Mouse (Mus musculus): Measurements from ENCODE around the gene Marc1.

Marc1 gene

DNA sequence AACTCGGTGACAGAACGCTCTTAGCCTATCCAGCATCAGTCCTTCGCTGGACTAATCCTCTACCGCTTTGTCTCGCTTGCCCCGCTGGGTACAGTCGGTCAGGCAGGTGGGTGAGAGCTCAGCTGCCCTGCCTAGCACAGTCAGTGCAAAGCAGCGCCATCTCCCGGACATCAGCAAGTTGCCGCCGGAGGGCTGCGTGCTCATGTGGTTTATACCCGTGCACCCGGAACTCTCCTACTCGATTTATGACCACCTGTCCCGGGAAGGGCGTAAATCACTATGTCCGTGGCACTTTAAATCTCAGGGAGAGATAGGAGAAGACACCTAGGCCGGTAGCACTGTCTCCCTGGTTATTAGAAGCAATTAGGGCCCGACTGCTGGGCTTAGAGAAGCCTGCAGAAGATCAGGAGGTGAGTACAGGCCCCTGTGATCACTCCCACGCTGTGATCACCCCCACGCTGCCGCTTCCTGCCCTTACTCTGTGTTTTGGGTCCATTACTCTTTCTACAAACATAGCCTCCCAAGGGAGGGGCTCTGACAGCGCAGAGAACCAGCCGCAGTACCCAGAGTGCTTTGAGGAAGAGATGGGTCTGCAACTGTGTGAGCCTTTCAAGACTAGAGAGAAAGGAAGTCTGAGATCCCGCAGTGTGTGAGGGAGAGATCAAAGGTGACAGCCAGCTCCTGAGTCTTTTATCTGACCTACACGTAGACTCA, 17.8 kb downstream of the Marc1 start:
- no peaks in the 10 kb centered on the region for H3K36me3 ChIP-seq (ENCODE audit: control insufficient read depth, insufficient read depth, low read length, poor library complexity, severe bottlenecking)
- peak; percentile 83 for DNase-seq (ENCODE audit: low read depth, low spot score)
- H3K27me3 ChIP-seq (ENCODE audit: control insufficient read depth, insufficient read depth, low read length, poor library complexity, severe bottlenecking): no peaks in the 10 kb centered on the region

DNA sequence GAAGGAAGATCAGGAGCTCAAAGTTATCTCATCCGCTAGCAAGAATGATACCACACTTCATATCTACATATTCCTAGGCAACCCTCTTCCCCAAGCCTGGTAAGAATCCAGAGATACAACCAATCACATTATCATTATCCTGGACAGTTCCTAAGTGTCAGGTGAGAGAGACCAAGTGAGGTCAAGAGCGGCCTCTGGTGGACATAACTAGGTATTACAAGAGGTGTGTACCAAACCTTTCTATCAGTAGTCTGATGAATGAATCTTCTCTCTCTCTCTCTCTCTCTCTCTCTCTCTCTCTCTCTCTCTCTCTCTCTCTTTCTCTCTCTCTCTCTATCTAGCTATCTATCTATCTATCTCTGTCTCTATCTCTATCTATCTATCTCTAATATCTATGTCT, 20.0 kb downstream of the Marc1 start:
- DNase-seq (ENCODE audit: low read depth, low spot score): peak; percentile 78
- H3K36me3 ChIP-seq (ENCODE audit: control insufficient read depth, insufficient read depth, low read length, poor library complexity, severe bottlenecking): no peaks in the 10 kb centered on the region
- no peaks in the 10 kb centered on the region for H3K27me3 ChIP-seq (ENCODE audit: control insufficient read depth, insufficient read depth, low read length, poor library complexity, severe bottlenecking)

- no peaks in the 10 kb centered on the region for H3K36me3 ChIP-seq (ENCODE audit: control insufficient read depth, insufficient read depth, low read length, poor library complexity, severe bottlenecking)
- peak; percentile 22 for DNase-seq (ENCODE audit: low read depth, low spot score)
- no peaks in the 10 kb centered on the region for H3K27me3 ChIP-seq (ENCODE audit: control insufficient read depth, insufficient read depth, low read length, poor library complexity, severe bottlenecking)
Observed at GRCm38 (mm10) chr1:184786376-184787151, 24.5 kb downstream of the Marc1 start.

GRCm38 (mm10) chr1:184783641-184784040, 27.5 kb downstream of the Marc1 start:
- peaks cover 1% of the 10 kb centered on the region; the same call in 1 of the 2 replicates for H3K27me3 ChIP-seq (ENCODE audit: control insufficient read depth, insufficient read depth, low read length, poor library complexity, severe bottlenecking)

DNA sequence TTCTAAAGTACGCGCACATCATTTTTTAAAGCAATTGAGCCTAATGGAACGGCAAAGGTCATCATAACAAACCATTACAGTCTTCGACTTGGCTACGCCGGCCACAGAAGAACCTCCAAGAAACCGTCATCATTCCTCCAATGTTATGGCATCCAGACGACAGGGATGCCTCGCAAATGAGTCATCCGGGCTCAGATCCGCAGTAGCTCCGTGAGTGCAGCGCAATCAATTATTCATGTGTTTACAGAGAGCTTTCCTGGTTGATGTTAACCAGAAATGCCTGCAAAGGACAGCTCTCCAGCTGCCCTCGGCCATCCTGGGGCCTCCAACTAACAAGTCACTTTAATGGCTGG, 29.0 kb downstream of the Marc1 start:
- no peak for DNase-seq (ENCODE audit: low read depth, low spot score)
- Histone ChIP-seq H3K27me3 (ENCODE audit: control insufficient read depth, insufficient read depth, low read length, poor library complexity, severe bottlenecking) (peaks cover 1% of the 10 kb centered on the region; the same call in 1 of the 2 replicates), H3K36me3 (ENCODE audit: control insufficient read depth, insufficient read depth, low read length, poor library complexity, severe bottlenecking) (no peaks in the 10 kb centered on the region)

More at GRCm38 (mm10) chr1:184783641-184784040, 27.5 kb downstream of the Marc1 start:
- no peaks in the 10 kb centered on the region for H3K36me3 ChIP-seq (ENCODE audit: control insufficient read depth, insufficient read depth, low read length, poor library complexity, severe bottlenecking)
- no peak for DNase-seq (ENCODE audit: low read depth, low spot score)

DNA sequence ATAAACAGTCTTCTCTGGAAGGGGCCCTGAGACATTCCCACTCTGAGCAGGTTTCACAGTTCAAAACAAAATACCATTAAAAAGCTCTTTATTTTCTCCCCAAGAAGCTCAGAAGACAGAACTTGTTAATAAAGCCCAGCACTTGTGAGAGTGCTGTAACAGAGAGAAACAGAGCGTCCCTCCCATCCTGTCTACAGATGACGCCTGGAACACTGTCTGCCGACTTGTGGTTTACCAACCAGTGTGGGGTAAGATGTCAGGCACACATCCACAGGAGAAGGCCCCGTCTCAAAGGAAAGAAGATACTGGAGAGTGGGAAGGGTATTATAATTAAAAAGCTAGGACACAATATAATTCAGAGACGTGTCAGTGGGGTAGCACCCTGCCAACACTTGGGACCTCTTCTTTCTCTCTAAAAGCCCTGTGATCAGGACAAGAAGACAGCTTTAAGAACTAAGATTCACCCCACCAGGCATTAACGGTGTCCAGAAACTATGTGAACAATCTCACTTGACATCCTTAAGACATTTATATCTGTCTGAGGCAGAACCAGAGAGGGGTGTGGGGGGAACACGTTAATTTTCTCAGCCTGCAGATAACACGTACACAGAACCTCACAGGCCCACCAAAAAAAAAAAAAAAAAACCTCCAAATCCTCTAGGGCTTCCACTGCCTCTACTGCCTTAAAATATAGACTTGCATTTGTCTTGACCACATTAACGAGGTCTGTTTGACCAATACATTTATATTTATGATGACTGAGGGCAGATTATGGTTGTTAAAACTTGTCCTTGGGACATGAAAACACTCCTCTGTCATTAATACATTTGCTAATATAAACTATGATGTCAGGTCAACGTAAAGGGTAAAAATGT, 29.6 kb downstream of the Marc1 start:
- H3K36me3 ChIP-seq (ENCODE audit: control insufficient read depth, insufficient read depth, low read length, poor library complexity, severe bottlenecking): no peaks in the 10 kb centered on the region
- H3K27me3 ChIP-seq (ENCODE audit: control insufficient read depth, insufficient read depth, low read length, poor library complexity, severe bottlenecking): peaks cover 1% of the 10 kb centered on the region; the same call in 1 of the 2 replicates
- no peak for DNase-seq (ENCODE audit: low read depth, low spot score)

DNA sequence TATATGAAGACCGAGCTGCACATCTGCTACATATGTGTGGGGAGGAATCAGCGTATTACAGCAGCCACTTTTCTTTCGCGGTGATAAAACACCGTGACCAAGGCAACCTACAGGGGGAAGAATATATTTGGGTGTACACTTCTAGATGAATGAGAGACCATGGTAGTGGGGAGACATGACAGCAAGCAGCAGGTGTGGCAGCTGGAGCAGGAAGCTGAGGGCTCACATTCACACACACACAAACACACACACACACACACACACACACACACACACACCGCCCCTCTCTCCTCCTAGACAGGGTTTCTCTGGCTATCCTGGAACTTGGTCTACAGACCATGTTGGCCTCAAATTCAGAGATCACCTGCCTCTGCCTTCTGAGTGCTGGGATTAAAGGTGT, 33.0 kb downstream of the Marc1 start:
- Histone ChIP-seq H3K36me3 (ENCODE audit: control insufficient read depth, insufficient read depth, low read length, poor library complexity, severe bottlenecking) (no peaks in the 10 kb centered on the region), H3K27me3 (ENCODE audit: control insufficient read depth, insufficient read depth, low read length, poor library complexity, severe bottlenecking) (peaks cover 1% of the 10 kb centered on the region; the same call in 1 of the 2 replicates)
- DNase-seq (ENCODE audit: low read depth, low spot score): no peak

DNA sequence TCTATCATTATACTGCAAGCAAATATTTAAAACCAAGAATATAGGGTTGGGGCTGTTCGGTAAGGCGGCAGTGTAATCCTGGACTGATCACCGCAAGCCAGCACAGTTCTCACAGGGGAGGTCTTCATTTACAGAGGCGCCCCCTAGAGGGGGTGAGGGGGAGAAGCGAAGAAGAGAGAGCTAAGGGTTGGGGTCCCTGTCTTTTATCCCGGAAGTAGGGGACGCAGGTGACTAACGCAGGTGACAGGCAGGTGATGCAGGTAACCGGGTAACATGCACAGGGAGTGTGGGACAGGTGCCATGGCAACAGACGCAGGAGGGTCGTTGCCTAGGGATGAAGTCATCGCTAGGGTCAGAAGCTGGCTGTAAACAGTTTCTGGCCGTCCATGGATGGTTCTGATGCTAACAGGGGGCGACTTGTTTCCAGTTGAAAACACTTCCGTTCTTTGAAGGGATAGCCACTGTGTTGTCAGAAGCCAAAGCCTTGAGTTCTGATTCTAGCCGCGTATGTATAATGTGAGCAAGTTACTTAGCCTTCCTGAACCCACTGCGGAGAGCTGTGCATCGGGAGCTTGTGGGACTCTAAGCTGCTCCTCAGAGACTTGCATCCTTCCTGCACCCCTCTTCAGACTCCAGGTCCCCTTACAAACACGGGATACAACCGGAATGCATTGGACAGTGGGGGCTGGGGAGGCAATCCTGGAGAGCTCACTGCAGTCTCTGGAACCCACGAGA, 33.9 kb downstream of the Marc1 start:
- H3K36me3 ChIP-seq (ENCODE audit: control insufficient read depth, insufficient read depth, low read length, poor library complexity, severe bottlenecking): no peaks in the 10 kb centered on the region
- H3K27me3 ChIP-seq (ENCODE audit: control insufficient read depth, insufficient read depth, low read length, poor library complexity, severe bottlenecking): peaks cover 1% of the 10 kb centered on the region; the same call in 1 of the 2 replicates
- peak; percentile 5 for DNase-seq (ENCODE audit: low read depth, low spot score)

GRCm38 (mm10) chr1:184775289-184775688, 35.8 kb downstream of the Marc1 start:
- DNase-seq (ENCODE audit: low read depth, low spot score): no peak
- Histone ChIP-seq H3K27me3 (ENCODE audit: control insufficient read depth, insufficient read depth, low read length, poor library complexity, severe bottlenecking) (peaks cover 1% of the 10 kb centered on the region; the same call in 1 of the 2 replicates), H3K36me3 (ENCODE audit: control insufficient read depth, insufficient read depth, low read length, poor library complexity, severe bottlenecking) (no peaks in the 10 kb centered on the region)

- H3K27me3 ChIP-seq (ENCODE audit: control insufficient read depth, insufficient read depth, low read length, poor library complexity, severe bottlenecking): no peaks in the 10 kb centered on the region
- no peak for DNase-seq (ENCODE audit: low read depth, low spot score)
- no peaks in the 10 kb centered on the region for H3K36me3 ChIP-seq (ENCODE audit: control insufficient read depth, insufficient read depth, low read length, poor library complexity, severe bottlenecking)
Observed at GRCm38 (mm10) chr1:184771891-184772249, 39.2 kb downstream of the Marc1 start.

GRCm38 (mm10) chr1:184771202-184771890, 39.8 kb downstream of the Marc1 start:
- Histone ChIP-seq H3K27me3 (ENCODE audit: control insufficient read depth, insufficient read depth, low read length, poor library complexity, severe bottlenecking) (no peaks in the 10 kb centered on the region), H3K36me3 (ENCODE audit: control insufficient read depth, insufficient read depth, low read length, poor library complexity, severe bottlenecking) (no peaks in the 10 kb centered on the region)
- peak; percentile 80 for DNase-seq (ENCODE audit: low read depth, low spot score)

- H3K27me3 ChIP-seq (ENCODE audit: control insufficient read depth, insufficient read depth, low read length, poor library complexity, severe bottlenecking): no peaks in the 10 kb centered on the region
- no peak for DNase-seq (ENCODE audit: low read depth, low spot score)
- H3K36me3 ChIP-seq (ENCODE audit: control insufficient read depth, insufficient read depth, low read length, poor library complexity, severe bottlenecking): no peaks in the 10 kb centered on the region
Observed at GRCm38 (mm10) chr1:184763866-184764265, 47.2 kb downstream of the Marc1 start.

DNA sequence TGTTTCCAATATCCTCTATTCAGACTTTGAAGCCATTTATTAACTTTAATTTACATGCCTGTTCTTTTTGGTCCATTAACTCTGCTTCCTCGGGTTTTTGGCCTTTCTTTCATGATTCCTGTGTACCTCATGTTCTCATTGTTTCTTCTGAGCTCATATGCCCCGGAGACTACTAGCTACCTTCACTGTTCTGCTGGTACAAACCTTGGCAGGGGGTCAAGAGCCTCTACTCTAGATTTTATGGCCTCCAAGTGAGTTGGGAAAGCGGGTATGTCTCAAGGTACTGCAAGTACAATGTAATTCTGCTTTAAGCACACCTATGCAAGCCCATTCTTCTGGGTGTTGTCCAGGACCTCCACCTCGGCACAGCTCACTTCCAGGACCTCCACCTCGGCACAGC, 48.2 kb downstream of the Marc1 start:
- DNase-seq (ENCODE audit: low read depth, low spot score): no peak
- Histone ChIP-seq H3K36me3 (ENCODE audit: control insufficient read depth, insufficient read depth, low read length, poor library complexity, severe bottlenecking) (no peaks in the 10 kb centered on the region), H3K27me3 (ENCODE audit: control insufficient read depth, insufficient read depth, low read length, poor library complexity, severe bottlenecking) (no peaks in the 10 kb centered on the region)

GRCm38 (mm10) chr1:184761988-184762387, 49.1 kb downstream of the Marc1 start:
- DNase-seq (ENCODE audit: low read depth, low spot score): no peak
- no peaks in the 10 kb centered on the region for H3K36me3 ChIP-seq (ENCODE audit: control insufficient read depth, insufficient read depth, low read length, poor library complexity, severe bottlenecking)
- H3K27me3 ChIP-seq (ENCODE audit: control insufficient read depth, insufficient read depth, low read length, poor library complexity, severe bottlenecking): no peaks in the 10 kb centered on the region
